ENCODE assay signal across 13 mouse cellular contexts in genomic region chr10:118648111-118648510, GRCm38 (mm10).
A peak's percentile ranks its signal among the peaks of the same experiment; 100 is the strongest.
DNase-seq lines count a peak whose midpoint lies in the region; ATAC-seq lines count a peak whose summit lies in the region.
"Had no signal": no experiment of that assay in that cellular context is flagged by ENCODE, and none has a peak within 500 bp of the region (broad histone marks: within the 10 kb centered on the region; RNA-seq: fewer than 3 reads in every experiment).

No protein-coding gene starts in this region.

- H3K27ac ChIP-seq in kidney, embryonic 14.5 days (ENCODE audit: low read depth, low read length), result no peak overlapping the region
- H3K27ac ChIP-seq in hindbrain, embryonic 14.5 days, result no peak overlapping the region

- no peak for DNase-seq in frontal cortex, postnatal 25 days (ENCODE audit: low spot score in 2 of 2)
- peak; percentile 78 to 79 for DNase-seq in right cerebral cortex, postnatal 10 days (ENCODE audit: low spot score in 2 of 2)
- DNase-seq in right cerebral cortex, adult 18-20 months, result no peak
- DNase-seq in gastrocnemius, postnatal 25 days, result peak; percentile 74
- no peak for DNase-seq in thymus, postnatal 10 days (ENCODE audit: low spot score in 2 of 2)
- DNase-seq in hindbrain, embryonic 14.5 days (ENCODE audit: low spot score), result no peak
- DNase-seq: B cell, adult 2 months; midbrain, embryonic 14.5 days had no signal

- WGBS in kidney, embryonic 14.5 days, result 54% methylated on average over 2 of the region's 2 CpGs
- 60% methylated on average over 2 of the region's 2 CpGs for WGBS in hindbrain, embryonic 14.5 days

- H3K9ac ChIP-seq in kidney, embryonic 14.5 days (ENCODE audit: low read depth, low read length), result no peak overlapping the region
- H3K9ac ChIP-seq in hindbrain, embryonic 14.5 days, result no peak overlapping the region

- ATAC-seq in frontal cortex, adult (ENCODE audit: low TSS enrichment), result peak; percentile 27; the same call in 1 of the 2 replicates
- ATAC-seq in kidney, embryonic 14.5 days (ENCODE audit: low FRiP score, low TSS enrichment), result no peak
- ATAC-seq in hindbrain, embryonic 14.5 days (ENCODE audit: low FRiP score), result no peak
- ATAC-seq: intestine, embryonic 16.5 days; lung, postnatal 0 days; Patski had no signal

- no peaks in the 10 kb centered on the region for H3K4me1 ChIP-seq in kidney, embryonic 14.5 days (ENCODE audit: control insufficient read depth, insufficient read depth, low read length)
- H3K4me1 ChIP-seq in hindbrain, embryonic 14.5 days (replicated peaks; ENCODE audit: control insufficient read depth, insufficient read depth, low read length), result no peaks in the 10 kb centered on the region

- no peak overlapping the region for H3K4me3 ChIP-seq in kidney, embryonic 14.5 days (ENCODE audit: low read length)
- no peak overlapping the region for H3K4me3 ChIP-seq in hindbrain, embryonic 14.5 days (replicated peaks; ENCODE audit: low read length)

- H3K9me3 ChIP-seq in kidney, embryonic 14.5 days (ENCODE audit: control insufficient read depth, low read length), result no peaks in the 10 kb centered on the region
- H3K9me3 ChIP-seq in hindbrain, embryonic 14.5 days (ENCODE audit: control insufficient read depth, low read length), result no peaks in the 10 kb centered on the region

- no peaks in the 10 kb centered on the region for H3K27me3 ChIP-seq in kidney, embryonic 14.5 days (ENCODE audit: control insufficient read depth, insufficient read depth, low read length)
- no peaks in the 10 kb centered on the region for H3K27me3 ChIP-seq in hindbrain, embryonic 14.5 days (ENCODE audit: control insufficient read depth, insufficient read depth, low read length)
- H3K27me3 ChIP-seq: Patski had no signal

- H3K4me2 ChIP-seq in kidney, embryonic 14.5 days (replicated peaks; ENCODE audit: low read depth, low read length), result no peak overlapping the region
- H3K4me2 ChIP-seq in hindbrain, embryonic 14.5 days (replicated peaks), result no peak overlapping the region

- no peaks in the 10 kb centered on the region for H3K36me3 ChIP-seq in kidney, embryonic 14.5 days (ENCODE audit: control insufficient read depth, insufficient read depth, low read length)
- no peaks in the 10 kb centered on the region for H3K36me3 ChIP-seq in hindbrain, embryonic 14.5 days (replicated peaks; ENCODE audit: control insufficient read depth, insufficient read depth)

Comparison
In these comparisons a context has a peak if more than half of its experiments do, and no peak if none do; other contexts are left out.
1. DNase-seq: peak in right cerebral cortex, postnatal 10 days (2 of 2) and gastrocnemius, postnatal 25 days (single experiment); none in frontal cortex, postnatal 25 days (0 of 2), right cerebral cortex, adult 18-20 months (single experiment), thymus, postnatal 10 days (0 of 2) and hindbrain, embryonic 14.5 days (single experiment).